Mouse (Mus musculus): ENCODE measurements around the gene Armcx3.
"Not testable (repeated sequence)": the region's sequence is repeated elsewhere in the genome, so short reads cannot be mapped to it uniquely, and the experiment has no call there.

DNA sequence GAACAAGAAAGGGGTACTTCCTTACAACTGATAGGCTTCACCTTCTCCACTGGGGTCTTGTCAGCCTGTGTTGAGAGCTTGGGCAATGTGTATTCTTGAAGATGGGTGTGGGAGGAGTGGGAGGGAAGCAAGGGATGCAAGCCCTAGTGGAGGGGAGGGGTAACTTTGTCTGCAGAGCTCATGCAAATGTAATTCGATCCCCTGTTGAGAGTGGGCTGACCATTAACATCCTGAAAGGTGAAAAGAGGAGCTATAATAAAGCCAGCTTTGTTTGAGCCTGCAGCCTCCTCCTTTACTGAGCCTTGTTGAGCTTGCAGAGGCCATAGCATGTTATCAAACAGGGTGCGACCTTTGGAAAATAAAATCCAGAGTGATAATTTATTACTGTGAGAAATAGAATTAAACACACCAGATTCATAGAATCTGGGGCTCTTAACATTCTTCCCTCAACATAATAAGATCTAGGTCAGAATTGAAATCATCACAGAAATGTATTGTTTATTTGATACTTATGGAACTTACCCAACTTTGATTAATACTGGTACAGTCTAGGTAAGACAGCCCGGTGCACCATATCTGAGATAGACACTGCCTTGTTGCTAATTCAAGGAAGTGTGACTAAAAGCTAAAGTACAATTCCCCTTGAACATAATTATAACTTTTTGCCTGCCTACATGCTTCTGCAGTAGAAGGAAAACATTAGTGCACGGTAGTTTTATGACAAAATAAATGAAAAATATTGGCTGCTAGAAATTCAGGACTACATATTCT lies 7.2 kb downstream of the Armcx3 start:
- not testable (repeated sequence) for TF ChIP-seq CTCF (IDR thresholded peaks at IDR 0.05; ENCODE audit: borderline replicate concordance, insufficient read depth, low read length); POLR2A (IDR thresholded peaks at IDR 0.05; ENCODE audit: low read depth, low read length)
